In the genomic region with DNA sequence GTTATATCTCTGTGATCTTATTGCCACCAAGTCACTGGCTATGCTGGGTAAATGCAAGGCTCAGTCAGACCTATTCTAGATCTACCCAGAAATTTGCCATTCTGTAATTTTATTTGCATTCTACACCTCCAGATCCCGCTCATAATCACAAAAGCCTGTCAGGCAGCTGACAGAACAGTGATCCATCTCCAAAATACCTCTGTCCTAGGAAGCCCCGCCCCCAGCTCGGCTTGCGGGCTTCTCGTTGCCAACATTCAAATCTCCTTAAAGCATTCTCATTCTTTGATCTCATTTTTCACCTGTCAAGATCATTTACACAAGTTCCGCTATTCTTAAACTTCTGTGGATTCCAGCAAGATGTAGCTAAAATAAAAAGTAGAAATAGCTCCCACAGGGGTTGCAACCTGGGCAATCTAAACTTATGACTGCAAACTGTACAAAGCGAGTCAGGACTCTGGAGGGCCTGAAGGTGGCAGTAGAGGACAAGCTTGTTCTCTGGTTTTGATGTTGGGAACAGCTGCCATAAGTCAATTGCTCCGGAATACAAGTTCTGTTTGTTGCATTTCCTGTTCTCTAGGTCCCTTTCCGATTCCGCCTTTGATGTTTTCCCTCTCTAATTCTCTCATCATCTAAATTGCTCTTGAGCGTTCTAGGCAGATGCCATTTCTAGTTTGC, we compare ENCODE assay signal across 8 mouse cellular contexts. TPM values are rescaled to one million over a fixed set of nuclear protein-coding genes. Genes with fewer than 3 reads are reported as not detected.
DNase-seq lines count a peak whose midpoint lies in the region; ATAC-seq and TF ChIP-seq lines count a peak whose summit lies in the region.

No protein-coding gene starts in this region.

- TF ChIP-seq CTCF in left cerebral cortex, adult 2 months (IDR thresholded peaks at IDR 0.05) = peak; percentile 94

- H3K27ac ChIP-seq in left cerebral cortex, adult 2 months = no peak overlapping the region

- H3K4me3 ChIP-seq in left cerebral cortex, adult 2 months = no peak overlapping the region

- peak; percentile 68 for DNase-seq in urinary bladder, postnatal 14 days (ENCODE audit: low spot score)
- DNase-seq in urinary bladder, postnatal 10 days (ENCODE audit: low spot score) = no peak
- peak; percentile 88 for DNase-seq in embryo, embryonic 10.5 days (ENCODE audit: low spot score)
- peak; percentile 62 for DNase-seq in gastrocnemius, postnatal 14 days
- DNase-seq in induced T-regulatory cell, adult 2 months (ENCODE audit: low read depth) = peak; percentile 74
- peak; percentile 46 to 69 for DNase-seq in left cerebral cortex, adult 2 months (ENCODE audit: extremely low spot score in 1 of 2, low spot score in 2 of 2)
- DNase-seq in right cerebral cortex, postnatal 36 days (ENCODE audit: low spot score in 2 of 2) = peak; percentile 26 to 39

- intact Hi-C loops in gastrocnemius, postnatal 14 days (cut with DNase I; ENCODE audit: low total_unique reads) = no loop called here
- intact Hi-C loops in left cerebral cortex, adult 2 months (cut with DNase I) = loop anchor here (5.0 to 10.0 kb wide), 3 partner anchors 779 to 1062 kb away; no protein-coding TSS in a partner anchor

- ATAC-seq in megakaryocyte progenitor cell, adult 5-6 weeks (replicated peaks; ENCODE audit: poor library complexity) = peak; percentile 98

RNA-seq across cellular contexts. Expression of a gene that starts 58.1 kb away (rescaled TPM):
- 10 to 100 TPM in 1 of 2 experiments, 1 to 10 TPM in 1; 9.8 to 17.0 TPM for total RNA-seq in gastrocnemius, postnatal 14 days (2021)
- 10 to 100 TPM; 27.4 to 27.8 TPM for total RNA-seq in left cerebral cortex, adult 2 months (2021)
- total RNA-seq in megakaryocyte progenitor cell, adult 5-6 weeks (2015) = 5.8 and 6.4 TPM in 2 replicates
- 3.1 and 3.3 TPM in 2 replicates for total RNA-seq in megakaryocyte progenitor cell, adult 5-6 weeks (2017)
